Mouse (Mus musculus) embryonic facial prominence, embryonic 12.5 days (tissue): ENCODE results near the gene Gm17467. TPM values are rescaled to one million over a fixed set of nuclear protein-coding genes. Genes with fewer than 3 reads are reported as not detected.
"Not testable (repeated sequence)": the region's sequence is repeated elsewhere in the genome, so short reads cannot be mapped to it uniquely, and the experiment has no call there.

Experiments
- ATAC-seq: fragments of 200-750 bp; cut with Nextera tagmentation; 2 replicates; pipeline ENCODE4 v1.8.0; 2017; ENCODE audit not compliant: insufficient number of reproducible peaks, insufficient read depth, low FRiP score, low TSS enrichment
- H3K27ac ChIP-seq: fragments of 300-500 bp; sonication (generic); 2 replicates; pipeline ENCODE4 v1.5.1; 2016; ENCODE audit warnings: mild to moderate bottlenecking
- H3K27me3 ChIP-seq: fragments of 300-500 bp; sonication (generic); 2 replicates; pipeline ENCODE4 v1.6.1; 2016; ENCODE audit warnings: mild to moderate bottlenecking, moderate library complexity
- H3K36me3 ChIP-seq: fragments of 300-500 bp; sonication (generic); 2 replicates; pipeline ENCODE4 v1.6.1; 2016; ENCODE audit warnings: mild to moderate bottlenecking
- H3K4me1 ChIP-seq: fragments of 300-500 bp; sonication (generic); 2 replicates; pipeline ENCODE4 v1.6.1; 2016
- H3K4me2 ChIP-seq: fragments of 300-500 bp; sonication (generic); replicated peaks from 2 replicates; pipeline ENCODE4 v1.6.1; 2016; ENCODE audit warnings: mild to moderate bottlenecking, moderate library complexity
- H3K4me3 ChIP-seq: fragments of 300-500 bp; sonication (generic); 2 replicates; pipeline ENCODE4 v1.5.1; 2016; ENCODE audit warnings: mild to moderate bottlenecking
- H3K9ac ChIP-seq: fragments of 300-500 bp; sonication (generic); 2 replicates; pipeline ENCODE4 v1.6.1; 2016; ENCODE audit warnings: mild to moderate bottlenecking, moderate library complexity
- H3K9me3 ChIP-seq: fragments of 300-500 bp; sonication (generic); 2 replicates; pipeline ENCODE4 v1.6.1; 2016; ENCODE audit warnings: mild to moderate bottlenecking, moderate library complexity
- WGBS: fragments of 180-500 bp; shearing (Covaris S2); methylation state at CpG from one replicate; pipeline ENCODE4 v1.1.7; 2016; 5-methylcytosine and 5-hydroxymethylcytosine counted together
- polyA plus RNA-seq: library from polyadenylated mRNA; unstranded; fragments of >200 nt; fragmentation: Nextera tagmentation; extraction: Ambion mirVana; gene quantifications from 2 replicates; pipeline ENCODE4 v1.2.1, GENCODE M21; 2016

Gene Gm17467
- polyA plus RNA-seq, result not detected in 2 replicates

GRCm38 (mm10) chrX:123704691-123705090 lies at the start of gene Gm17467:
TSS of gene Gm17467 (minus strand) at chrX:123704791.
- H3K9ac ChIP-seq, H3K27ac ChIP-seq, H3K27me3 ChIP-seq, H3K4me2 ChIP-seq, H3K9me3 ChIP-seq, H3K4me1 ChIP-seq, H3K4me3 ChIP-seq, ATAC-seq, H3K36me3 ChIP-seq: not testable (repeated sequence)
- WGBS, result no CpG with 5 or more reads among the region's 3 CpGs

Other genes starting within 250 kb of the Gm17467 start
- not detected in 2 replicates for gene Cldn34c2, start 123.1 kb downstream of the Gm17467 start, polyA plus RNA-seq
- gene Cldn34c3, start 88.9 kb upstream of the Gm17467 start, polyA plus RNA-seq, result not detected in 2 replicates